Mouse (Mus musculus) embryo, embryonic 9.5 days (tissue): ENCODE measurements around the gene Tbc1d25.

Experiments used
- DNase-seq: peaks from one replicate; pipeline ENCODE4 v3.0.0-alpha.2; 2017; ENCODE audit errors: extremely low spot score

The Tbc1d25 gene

DNA sequence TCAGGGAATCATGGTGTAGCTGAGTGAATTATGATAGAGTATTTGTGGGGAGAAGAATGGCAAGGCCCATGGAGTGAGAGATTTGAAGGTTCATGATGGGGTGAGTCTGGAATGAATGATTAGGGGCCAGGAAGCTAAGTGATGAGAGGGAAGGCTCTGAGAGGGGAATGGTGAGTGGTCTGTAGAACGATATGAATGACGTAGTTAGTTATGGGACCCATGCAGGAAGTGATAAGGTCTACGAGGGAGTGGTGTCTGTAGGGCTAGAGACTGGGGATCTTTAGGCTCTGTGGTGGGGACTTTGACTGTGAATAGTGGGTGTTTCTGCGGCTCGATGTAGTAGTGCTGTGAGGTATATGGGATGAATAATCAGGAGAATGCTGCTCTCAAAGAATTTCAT, 3.7 kb upstream of the Tbc1d25 start:
- no peak for DNase-seq

DNA sequence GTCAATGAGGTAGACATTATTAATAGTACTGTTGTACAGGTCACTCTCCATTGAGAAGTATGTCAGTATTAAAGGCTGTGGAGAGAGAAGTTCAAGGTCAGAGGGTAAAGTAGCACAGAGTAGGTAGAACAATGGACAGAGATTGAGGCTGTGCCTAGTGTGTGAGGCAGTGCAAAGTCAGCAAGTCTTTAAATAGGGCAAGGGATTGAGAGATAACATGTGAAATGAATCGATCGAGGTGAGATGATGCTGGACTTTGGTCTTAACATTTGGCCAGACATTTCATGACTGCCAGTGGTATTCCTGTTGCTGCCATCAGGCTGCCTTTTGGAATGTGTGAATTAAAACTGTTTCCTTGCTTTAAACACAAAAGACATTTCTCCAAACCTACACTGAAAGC, 2.9 kb upstream of the Tbc1d25 start:
- no peak for DNase-seq

DNA sequence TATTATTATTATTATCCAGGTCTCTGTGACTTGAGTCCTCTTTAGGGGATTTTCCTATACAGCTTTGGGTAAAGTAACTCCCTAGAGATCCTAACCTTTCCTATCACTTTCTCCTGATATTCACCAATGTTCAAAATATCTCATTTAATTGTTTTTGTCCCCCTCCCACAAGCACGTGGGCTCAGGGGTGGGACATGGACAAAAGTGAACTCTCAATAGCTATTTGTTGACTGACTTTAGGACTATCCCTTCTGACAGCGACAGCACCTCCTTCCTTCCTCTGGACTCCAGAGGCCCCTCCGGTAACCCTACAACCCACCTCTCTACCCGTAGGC, 845 bp downstream of the Tbc1d25 start:
- no peak for DNase-seq

DNA sequence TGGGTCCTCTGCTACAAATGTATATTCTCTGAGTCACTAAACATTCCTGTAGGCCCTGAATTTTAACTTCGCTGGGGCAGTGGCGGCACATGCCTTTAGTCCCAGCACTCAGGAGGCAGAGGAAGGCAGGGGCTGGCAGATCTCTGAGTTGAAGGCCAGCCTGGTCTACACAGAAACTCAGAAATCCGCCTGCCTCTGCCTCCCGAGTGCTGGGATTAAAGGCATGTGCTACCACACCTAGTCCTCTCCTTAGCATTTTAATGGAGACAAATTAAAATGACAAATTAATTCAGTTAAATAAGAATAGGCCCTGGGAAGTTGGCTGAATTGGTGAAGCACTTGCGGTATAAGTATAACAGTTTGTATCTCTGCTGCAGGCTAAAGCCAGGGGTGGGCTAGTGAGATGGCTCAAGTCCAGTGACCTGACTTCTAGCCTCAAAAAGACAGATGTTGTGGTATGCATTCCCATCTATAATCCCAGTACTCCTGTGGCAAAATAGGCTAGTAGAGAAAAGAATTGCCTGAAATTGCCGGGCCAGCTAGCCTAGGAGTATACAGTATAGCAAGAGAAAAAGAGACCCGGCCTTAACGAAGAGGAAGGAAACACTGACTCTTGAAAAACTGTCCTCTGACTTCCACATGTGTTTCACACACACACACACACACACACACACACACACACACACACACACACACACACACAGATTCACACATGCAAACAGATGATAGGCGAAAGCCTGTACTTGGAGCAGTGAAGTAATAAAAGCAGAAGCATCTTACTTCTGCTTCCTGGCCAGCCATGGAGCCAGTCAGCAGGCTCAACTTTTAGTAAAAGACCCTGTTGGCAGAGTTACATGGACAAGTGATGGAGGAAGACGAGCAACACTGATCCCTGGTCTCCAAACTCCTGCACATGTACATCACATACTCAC, 8.0 kb downstream of the Tbc1d25 start:
- DNase-seq: no peak

DNA sequence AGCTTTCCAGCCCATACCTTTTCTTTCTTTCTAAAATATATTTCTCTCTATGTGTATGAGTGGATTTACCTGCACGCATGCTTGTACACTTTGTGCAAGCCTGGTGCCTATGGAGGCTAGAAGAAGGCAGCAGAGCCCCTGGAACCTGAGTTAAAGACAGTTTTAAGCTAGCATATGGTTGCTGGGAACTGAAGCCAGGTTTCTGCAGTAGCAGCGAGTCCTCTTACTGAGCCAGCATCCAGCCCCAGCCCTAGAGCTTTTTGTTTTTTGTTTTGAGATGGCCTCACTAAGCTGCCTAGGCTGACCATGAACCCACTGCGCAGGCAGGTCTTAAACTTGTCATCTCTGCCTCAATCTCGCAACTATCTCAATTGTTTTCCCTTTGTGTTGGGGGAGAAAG, 11.5 kb downstream of the Tbc1d25 start:
- no peak for DNase-seq

DNA sequence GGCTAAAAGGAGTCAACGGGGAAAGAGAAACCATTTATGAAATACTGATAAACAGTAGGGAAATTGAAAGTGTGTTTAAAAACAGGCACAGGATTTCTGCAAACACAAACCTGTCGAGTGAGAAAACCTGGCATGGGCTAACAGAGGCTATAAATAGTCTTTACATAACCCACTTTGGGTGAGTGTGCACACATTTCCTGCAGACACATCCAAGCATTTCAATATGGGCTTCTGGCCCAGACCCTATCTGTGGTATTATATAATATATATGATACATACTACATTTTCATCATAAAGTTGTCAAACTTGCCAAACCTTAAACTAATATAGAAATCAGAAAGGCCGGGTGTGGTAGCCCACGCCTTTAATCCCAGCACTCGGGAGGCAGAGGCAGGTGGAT, 12.9 kb downstream of the Tbc1d25 start:
- DNase-seq: no peak

DNA sequence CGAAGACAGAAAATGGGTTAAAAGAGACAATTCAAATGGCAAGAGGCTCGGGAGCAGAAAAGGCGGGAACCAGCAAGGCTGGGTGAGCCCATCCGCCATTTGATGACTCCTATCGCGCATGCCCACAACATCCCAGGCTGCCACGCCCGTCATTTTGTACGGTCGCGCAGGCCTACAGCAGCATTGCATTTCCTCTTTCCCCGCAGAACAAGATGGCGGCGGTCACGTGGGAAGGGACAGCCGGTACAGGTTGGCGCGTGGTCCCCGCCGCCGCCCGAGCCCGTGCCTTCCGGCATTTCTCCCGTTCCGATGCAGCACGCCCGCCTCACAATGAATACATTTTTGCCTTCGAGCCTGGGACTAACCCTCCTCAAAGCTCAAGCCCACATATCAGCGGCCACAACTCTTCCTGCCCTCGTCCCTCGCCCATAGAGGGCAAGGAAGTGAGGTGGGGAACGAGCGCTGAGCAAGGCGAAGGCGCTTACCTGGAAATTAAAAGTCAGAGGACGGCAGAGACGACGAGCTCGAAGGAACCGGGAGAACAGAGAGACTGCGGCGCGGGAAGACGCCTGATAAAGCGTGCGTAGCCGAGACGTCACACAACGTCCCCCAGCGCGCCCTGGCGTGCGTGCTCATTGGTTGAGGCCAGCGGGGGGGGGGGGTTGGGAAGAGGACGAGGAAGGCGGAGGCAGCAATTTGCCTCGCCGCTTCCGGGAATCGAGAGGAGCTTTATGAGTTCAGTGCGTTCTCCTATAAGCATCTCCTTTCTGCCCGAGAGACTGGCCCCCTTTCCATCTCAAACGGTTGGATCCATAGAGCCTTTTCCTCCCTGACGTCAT, 30.6 kb downstream of the Tbc1d25 start, which contains the start of gene Rbm3:
TSS of gene Rbm3 (minus strand) at position 728 of the 839 bp plus-strand sequence.
- DNase-seq: peak; percentile 79

DNA sequence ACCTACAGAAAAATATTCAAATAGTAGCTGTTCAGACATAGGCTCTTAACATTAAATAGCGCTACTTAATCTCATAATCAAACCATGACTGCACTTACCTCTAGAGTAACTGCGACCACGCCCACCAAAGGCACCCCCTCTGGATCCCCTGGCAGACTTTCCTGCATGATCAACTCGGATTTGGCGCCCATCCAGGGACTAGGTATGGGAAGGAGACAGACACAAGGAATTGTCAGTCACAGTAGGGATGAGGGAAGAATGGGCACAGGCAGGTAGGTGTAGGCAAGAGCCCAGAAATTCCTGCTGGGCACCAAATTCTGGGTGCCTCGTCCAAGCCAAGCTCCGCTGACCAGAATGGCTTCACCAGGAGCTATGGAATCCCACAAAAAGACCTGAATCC, 32.2 kb downstream of the Tbc1d25 start:
- no peak for DNase-seq

DNA sequence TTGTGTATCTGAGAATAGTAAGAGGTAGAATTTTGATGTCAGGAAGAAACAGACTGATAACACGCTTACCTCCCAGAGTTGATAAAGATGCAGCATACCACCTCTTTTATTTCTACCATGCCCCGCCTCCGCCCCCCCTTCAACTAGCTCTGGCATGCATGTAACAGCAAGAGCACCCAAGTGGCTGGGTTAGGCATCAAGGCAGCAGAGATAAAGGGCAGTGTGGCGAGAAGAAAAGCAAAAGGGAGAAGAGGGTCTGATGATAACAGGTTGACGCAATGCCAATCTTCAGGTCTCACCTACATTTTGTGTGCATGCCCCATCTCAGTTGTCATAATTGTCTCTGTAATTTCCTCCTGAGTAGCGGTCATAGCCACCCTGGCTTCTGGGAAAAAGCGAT, 33.0 kb downstream of the Tbc1d25 start:
- DNase-seq: no peak

DNA sequence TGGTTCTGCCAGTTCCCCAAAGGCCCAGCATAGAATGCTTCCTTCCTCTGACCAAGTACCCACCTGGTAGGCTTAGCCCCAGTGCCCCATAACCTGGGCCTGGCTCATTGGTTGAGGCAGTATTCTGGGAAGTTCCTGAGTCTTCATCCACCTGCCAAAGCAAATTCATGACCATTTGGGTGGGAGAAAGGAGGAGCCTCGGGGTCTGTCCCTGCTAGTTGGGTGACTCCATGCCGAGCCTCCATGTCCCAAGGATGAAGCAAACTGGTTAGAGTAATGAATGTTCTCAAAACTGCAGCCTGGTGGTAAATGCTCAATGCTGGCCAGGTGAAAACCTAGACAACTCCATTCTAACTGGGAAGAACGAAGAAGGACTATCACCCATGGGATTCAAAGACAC, 34.9 kb downstream of the Tbc1d25 start:
- no peak for DNase-seq

DNA sequence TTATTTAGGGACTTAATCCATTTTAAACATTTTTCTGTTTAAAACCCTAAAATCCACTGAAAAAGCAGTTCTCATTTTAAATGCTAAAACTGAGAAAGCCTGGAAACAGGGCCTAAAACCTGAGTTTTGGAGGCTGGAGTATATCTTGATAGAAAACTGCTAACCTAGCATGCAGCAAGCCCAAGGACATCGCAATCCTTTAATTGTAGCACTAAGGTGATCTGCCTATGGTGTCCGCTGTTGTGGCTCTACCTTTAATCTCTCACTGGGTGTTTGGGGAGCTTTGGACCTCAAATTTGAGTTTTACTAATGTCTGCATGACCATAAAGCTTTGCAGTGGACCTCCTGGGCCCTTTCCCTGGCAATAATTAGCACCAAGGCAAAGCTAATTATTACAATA, 35.5 kb downstream of the Tbc1d25 start:
- no peak for DNase-seq

DNA sequence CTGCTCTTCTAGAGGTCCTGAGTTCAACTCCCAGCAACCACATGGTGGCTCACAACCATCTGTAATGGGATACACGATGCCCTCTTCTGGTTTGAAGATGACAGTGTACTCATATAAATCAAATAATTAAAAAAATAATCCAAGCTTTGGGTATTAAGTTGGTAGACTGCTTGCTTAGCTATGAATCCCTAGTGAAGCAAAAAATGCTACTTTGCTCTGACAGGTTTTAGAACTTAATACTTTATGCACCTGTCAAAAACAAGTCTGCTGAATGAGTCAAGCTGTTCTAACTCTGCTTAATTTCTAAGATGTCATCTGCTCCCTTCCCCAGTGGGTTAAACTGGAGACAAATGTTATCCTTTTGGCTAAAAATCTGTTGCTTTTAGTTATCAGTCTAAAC, 36.5 kb downstream of the Tbc1d25 start:
- no peak for DNase-seq

DNA sequence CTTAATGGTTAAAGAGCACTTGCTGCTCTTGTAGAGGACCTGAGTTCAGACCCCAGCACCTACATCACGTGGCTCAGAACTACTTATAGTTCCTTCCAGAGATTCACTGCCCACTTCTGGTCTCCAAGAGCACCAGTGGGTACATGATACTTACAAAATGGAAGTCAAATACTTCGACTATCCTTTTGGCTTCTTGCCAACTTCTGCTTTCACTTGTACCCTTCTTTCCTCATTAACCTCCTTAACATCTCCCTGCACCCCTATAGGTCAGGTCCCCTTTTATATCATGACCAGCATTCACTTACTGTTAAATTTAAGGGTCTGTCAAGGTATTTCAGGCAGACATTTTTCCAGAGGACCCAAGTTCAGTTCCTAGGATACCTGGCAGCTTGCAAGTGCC, 40.1 kb downstream of the Tbc1d25 start:
- no peak for DNase-seq

DNA sequence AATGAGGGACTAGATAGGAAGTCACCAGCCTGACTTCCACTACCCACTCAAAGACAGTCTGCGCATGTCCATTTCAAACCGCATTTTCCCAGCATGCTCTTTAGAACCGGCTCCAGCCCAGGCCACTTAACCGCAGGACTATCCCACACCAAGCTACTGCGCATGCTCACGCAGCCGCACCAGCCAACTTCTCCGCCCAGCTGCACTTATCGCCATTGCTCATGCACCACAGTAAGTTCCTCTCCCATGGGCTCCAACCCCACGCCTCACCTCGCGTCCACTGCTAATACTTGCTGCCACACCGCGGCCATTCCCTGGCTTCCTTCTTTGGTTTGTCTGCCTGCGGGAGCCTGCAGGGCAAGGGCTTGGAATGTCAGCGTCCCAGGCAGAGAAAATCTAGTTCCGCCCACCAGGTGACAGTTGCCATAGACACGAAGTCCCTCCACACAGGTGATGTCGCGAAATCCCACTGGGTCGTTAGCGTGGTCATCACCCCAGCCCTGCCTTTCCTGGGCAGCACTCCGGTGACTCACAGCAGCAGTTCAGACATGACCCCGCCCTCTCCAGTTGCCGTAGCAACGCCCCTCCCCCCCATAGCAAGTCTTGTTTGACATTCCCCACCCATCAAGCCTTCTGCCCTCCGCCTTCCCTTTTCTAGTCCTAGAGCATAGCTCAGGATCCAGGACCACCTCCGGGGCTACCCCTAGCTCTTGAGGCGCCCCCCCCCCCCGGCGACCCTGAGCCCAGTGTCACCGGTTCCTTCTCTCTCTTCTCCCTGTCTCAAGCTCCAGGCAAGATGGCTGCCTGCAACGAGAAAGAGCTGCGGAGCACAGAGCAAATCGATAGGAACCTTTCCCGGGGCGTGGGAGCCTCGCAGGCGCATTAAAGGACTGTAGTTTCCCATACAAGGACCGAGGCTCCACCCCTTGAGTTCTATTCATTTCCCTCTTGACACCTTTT, 43.7 kb downstream of the Tbc1d25 start, which contains the start of gene Wdr13:
TSS of gene Wdr13 (minus strand) at position 876 of the 960 bp plus-strand sequence.
- peak; percentile 87 for DNase-seq

DNA sequence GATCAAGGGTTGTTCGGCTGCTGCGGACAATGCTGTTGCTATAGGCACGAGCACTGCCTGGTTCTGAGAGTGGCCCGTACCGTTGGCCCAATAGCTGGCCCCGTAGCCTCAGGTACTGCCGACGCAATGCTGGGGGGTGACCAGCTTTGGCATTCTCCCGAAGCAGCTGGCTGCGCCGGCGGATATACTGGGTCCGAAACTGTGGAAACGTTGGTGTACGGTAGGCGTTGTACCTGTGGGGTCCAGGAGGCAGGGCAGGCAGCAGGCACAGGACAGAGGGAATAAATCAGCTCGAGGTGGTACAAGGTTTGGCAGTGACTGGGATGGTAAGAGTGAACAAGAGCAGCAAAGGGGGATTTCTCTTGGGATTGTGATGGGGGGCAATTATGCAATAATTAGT, 44.6 kb downstream of the Tbc1d25 start:
- DNase-seq: no peak

DNA sequence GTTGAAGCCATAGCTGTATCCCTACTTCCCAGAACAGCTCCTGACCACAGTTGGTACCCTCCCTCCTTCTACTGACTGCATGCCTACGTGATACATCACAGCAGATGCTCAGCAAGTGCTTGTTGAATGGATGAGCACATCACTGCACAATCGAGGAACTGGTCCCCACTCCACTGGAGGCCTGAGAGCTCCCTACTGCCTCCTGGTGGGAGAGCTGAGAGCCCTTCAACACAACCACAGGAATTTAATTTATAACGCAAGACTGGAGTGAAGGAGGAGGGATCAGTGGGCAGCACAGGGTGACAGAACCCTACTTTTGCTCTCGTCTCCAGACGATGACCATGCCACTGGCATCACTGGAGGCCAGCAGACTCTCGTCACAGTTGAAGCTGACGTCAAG, 50.7 kb downstream of the Tbc1d25 start:
- no peak for DNase-seq

DNA sequence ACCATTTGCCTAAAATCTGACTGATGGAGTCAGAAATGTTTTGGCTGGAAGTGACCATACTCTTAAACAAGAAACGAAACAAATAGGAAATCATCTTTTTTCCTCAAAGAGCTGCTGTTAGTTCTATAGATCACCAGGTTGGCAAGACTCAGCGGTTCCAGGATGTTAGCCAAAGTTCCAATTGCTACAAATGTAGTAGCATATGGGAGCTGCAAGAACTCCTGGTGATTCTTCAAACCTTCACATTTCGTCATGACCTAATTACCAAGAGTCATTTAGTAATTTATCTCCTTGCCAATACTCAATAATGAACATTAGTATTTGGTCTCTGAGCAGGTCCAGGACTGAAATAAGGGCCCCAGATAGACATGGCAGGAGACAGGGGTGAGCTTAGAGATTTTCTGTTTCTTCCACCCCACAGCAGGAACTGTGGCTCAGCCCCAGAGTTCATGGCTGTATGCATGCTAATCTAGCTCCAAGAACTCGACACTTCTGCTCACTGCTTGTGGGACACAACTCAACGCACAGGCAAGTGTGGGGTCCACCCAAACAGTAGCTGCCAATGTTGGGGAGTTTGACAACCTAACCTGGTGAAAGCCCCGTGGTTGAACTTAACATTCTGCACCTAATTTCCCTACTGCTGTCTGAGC, 52.0 kb downstream of the Tbc1d25 start:
- no peak for DNase-seq

DNA sequence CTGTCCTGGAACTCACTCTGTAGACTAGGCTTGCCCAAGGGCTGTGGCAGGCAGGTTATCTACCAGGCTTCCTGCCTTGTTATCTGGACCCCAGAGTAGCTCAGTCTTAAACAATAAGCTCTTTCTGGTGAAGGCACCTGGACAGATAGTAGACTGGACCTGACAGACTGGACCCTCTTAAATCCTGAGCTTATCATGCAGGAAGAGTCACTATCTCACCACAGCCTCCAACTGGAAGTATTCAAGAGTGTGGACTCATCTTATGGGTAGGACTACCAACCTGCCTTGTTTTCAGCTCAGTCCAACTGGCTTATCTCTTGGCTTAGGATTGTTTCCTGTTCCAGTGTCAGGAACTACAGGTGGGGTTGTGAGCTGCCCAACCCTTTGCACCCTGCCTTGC, 58.7 kb downstream of the Tbc1d25 start:
- DNase-seq: no peak

DNA sequence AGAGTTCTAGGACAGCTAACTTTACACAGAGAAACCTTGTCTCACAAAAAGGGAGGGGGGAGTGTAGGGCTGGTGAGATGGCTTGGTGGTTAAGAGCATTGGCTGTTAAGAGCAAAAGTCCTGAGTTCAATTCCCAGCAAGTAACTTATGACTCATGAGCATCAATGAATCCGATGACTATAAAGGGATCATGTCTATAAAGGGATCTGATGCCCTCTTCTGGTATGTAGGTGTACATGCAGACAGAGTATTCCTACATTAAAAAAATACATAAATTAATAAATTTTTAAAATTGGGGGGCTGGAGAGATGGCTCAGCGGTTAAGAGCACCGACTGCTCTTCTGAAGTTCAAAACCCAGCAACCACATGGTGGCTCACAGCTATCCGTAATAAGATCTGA, 60.7 kb downstream of the Tbc1d25 start:
- DNase-seq: no peak

DNA sequence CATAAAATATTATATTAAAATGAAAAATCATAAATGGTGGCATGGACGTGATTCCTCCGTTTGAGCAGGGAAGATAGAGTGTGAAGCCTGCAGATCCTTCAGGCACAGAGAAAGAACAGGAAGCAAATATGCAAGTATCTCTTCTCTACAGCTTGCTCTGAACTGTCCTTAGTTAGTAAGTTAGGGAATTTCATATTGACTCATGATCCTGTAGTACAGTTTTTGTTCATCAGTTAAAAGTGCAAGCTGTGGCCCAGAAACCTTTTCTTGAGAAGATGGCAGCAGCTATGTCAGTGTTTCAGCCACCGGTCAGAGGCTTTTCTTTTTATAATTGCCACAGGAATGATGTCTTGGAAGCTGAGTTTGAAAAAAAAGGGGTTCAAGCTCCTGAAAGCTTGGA, 71.0 kb downstream of the Tbc1d25 start:
- no peak for DNase-seq
